Mouse (Mus musculus) embryonic fibroblast, embryonic 13.5 days (primary cell): ENCODE data around the gene Zfp433.
"Not testable (repeated sequence)": the region's sequence is repeated elsewhere in the genome, so short reads cannot be mapped to it uniquely, and the experiment has no call there.

Experiments
- CTCF ChIP-seq: IDR thresholded peaks from 2 replicates; pipeline ENCODE4 v1.5.1; 2011; ENCODE audit warnings: mild to moderate bottlenecking, control low read depth, low read length, moderate library complexity, borderline replicate concordance; ENCODE audit not compliant: insufficient read depth
- POLR2A ChIP-seq: IDR thresholded peaks from 2 replicates; pipeline ENCODE4 v1.6.1; 2011; ENCODE audit warnings: low read depth, mild to moderate bottlenecking, control low read depth, low read length, moderate library complexity

GRCm38 (mm10) chr10:81687114-81687513 lies 17.5 kb upstream of the Zfp433 start:
- TF ChIP-seq CTCF, POLR2A: not testable (repeated sequence)
